Mouse (Mus musculus) heart, postnatal 10 days (tissue): ENCODE measurements around the gene Esyt1. TPM values are rescaled to one million over a fixed set of nuclear protein-coding genes. Genes with fewer than 3 reads are reported as not detected.

ENCODE experiments used
- DNase-seq, 2 experiments: peaks; one replicate each; pipeline ENCODE4 v3.0.0; 2021
- intact Hi-C: fragments of 180-260 bp; cut with DNase I; formaldehyde crosslinking; loops from one replicate; pipeline ENCODE4 v1.15.1; 2025
- microRNA-seq, 2 experiments: library from miRNA; unstranded; fragments of <30 nt; microRNA quantifications; one replicate each; pipeline ENCODE4 v1.2.0; 2022
- total RNA-seq, 2 experiments: library from RNA; stranded (reverse); gene quantifications; 2 replicates each; pipeline ENCODE4 v1.2.3; 2021

Esyt1 gene
- total RNA-seq, 2 experiments from 2014 or later, result 28.5 to 29.9 TPM

GRCm38 (mm10) chr10:128491495-128491894 lies 34.2 kb downstream of the Esyt1 start:
- intact Hi-C loops, result no loop called here
- DNase-seq, result peak in 1 of 2 experiments; percentile 40

GRCm38 (mm10) chr10:128490912-128491311 lies 34.8 kb downstream of the Esyt1 start:
- intact Hi-C loops, result no loop called here
- no peak for DNase-seq

GRCm38 (mm10) chr10:128490232-128490631 lies 35.4 kb downstream of the Esyt1 start:
- intact Hi-C loops, result no loop called here
- peak; percentile 62 to 68 for DNase-seq

- DNase-seq, result no peak
- intact Hi-C loops, result loop anchor here (10.0 kb wide), 1 partner anchor 355 kb away; no protein-coding TSS in a partner anchor
These were observed 35.9 kb downstream of the Esyt1 start for GRCm38 (mm10) chr10:128489785-128490184.

GRCm38 (mm10) chr10:128489380-128489779 lies 36.3 kb downstream of the Esyt1 start:
- intact Hi-C loops, result loop anchor here (10.0 kb wide), 1 partner anchor 355 kb away; no protein-coding TSS in a partner anchor
- no peak for DNase-seq

GRCm38 (mm10) chr10:128488776-128489175 lies 36.9 kb downstream of the Esyt1 start:
- intact Hi-C loops, result loop anchor here (10.0 kb wide), 1 partner anchor 354 kb away; no protein-coding TSS in a partner anchor
- no peak for DNase-seq

GRCm38 (mm10) chr10:128487861-128488712 lies 37.6 kb downstream of the Esyt1 start:
- intact Hi-C loops, result loop anchor here (10.0 kb wide), 1 partner anchor 353 kb away; no protein-coding TSS in a partner anchor

GRCm38 (mm10) chr10:128486370-128486769 lies 39.3 kb downstream of the Esyt1 start:
- DNase-seq, result no peak
- intact Hi-C loops, result loop anchor here (10.0 kb wide), 1 partner anchor 352 kb away; no protein-coding TSS in a partner anchor

More at GRCm38 (mm10) chr10:128487861-128488712, 37.6 kb downstream of the Esyt1 start:
- no peak for DNase-seq

GRCm38 (mm10) chr10:128474366-128474765 lies 51.3 kb downstream of the Esyt1 start:
- no peak for DNase-seq
- intact Hi-C loops, result no loop called here

GRCm38 (mm10) chr10:128460270-128460630 lies 65.4 kb downstream of the Esyt1 start:
- no peak for DNase-seq
- intact Hi-C loops, result loop anchor here (2.0 kb wide), 1 partner anchor 67 kb away; no protein-coding TSS in a partner anchor

Small RNA genes lying within 50 kb of the gene (microRNA-seq; reads per million reads assigned to microRNA genes)
- gene Gm47275, result 0 to 0.35 reads per million in 2 experiments
- gene Mir6916, result 0.24 to 0.35 reads per million in 2 experiments

Other genes with a start within 250 kb of the Esyt1 start
- gene Il23a, start 227.1 kb downstream of the Esyt1 start, total RNA-seq, result under 1 TPM; 0.50 to 0.87 TPM
- gene Pan2, start 222.5 kb downstream of the Esyt1 start, total RNA-seq, result 10 to 100 TPM; 16.5 to 17.5 TPM
- gene Cnpy2, start 203.4 kb downstream of the Esyt1 start, total RNA-seq, result 10 to 100 TPM; 78.3 to 95.1 TPM
- 1,000 to 10,000 TPM; 1,017 to 1,070 TPM for gene Cs, start 188.1 kb downstream of the Esyt1 start, total RNA-seq
- 100 to 1,000 TPM; 156 to 159 TPM for gene Coq10a, start 156.9 kb downstream of the Esyt1 start, total RNA-seq
- 10 to 100 TPM; 43.1 to 43.7 TPM for gene Ankrd52, start 148.8 kb downstream of the Esyt1 start, total RNA-seq
- gene Slc39a5, start 124.6 kb downstream of the Esyt1 start, total RNA-seq, result not detected
- gene Nabp2, start 114.4 kb downstream of the Esyt1 start, total RNA-seq, result 10 to 100 TPM; 42.5 to 44.7 TPM
- gene Rnf41, start 114.2 kb downstream of the Esyt1 start, total RNA-seq, result 10 to 100 TPM; 24.0 to 24.8 TPM
- 10 to 100 TPM; 83.6 to 95.9 TPM for gene Smarcc2, start 66.6 kb downstream of the Esyt1 start, total RNA-seq
- 100 to 1,000 TPM; 500 to 506 TPM for gene Myl6, start 31.7 kb downstream of the Esyt1 start, total RNA-seq
- 1 to 10 TPM; 4.1 to 4.5 TPM for gene Myl6b, start 27.2 kb downstream of the Esyt1 start, total RNA-seq
- gene Zc3h10, start 21.9 kb upstream of the Esyt1 start, total RNA-seq, result 10 to 100 TPM in 1 of 2 experiments, 1 to 10 TPM in 1; 9.8 to 10.1 TPM
- gene Rpl41, start 23.4 kb upstream of the Esyt1 start, total RNA-seq, result 1,000 to 10,000 TPM; 2,064 to 2,152 TPM
- 10 to 100 TPM; 60.0 to 64.4 TPM for gene Pa2g4, start 40.1 kb upstream of the Esyt1 start, total RNA-seq
- gene Erbb3, start 63.8 kb upstream of the Esyt1 start, total RNA-seq, result 1 to 10 TPM; 7.7 to 8.6 TPM
- gene Rps26, start 100.9 kb upstream of the Esyt1 start, total RNA-seq, result 100 to 1,000 TPM; 395 TPM
- 1 to 10 TPM; 1.8 to 2.0 TPM for gene Ikzf4, start 120.1 kb upstream of the Esyt1 start, total RNA-seq
- 10 to 100 TPM; 14.4 to 16.3 TPM for gene Suox, start 148.2 kb upstream of the Esyt1 start, total RNA-seq
- 10 to 100 TPM; 74.3 to 78.1 TPM for gene Rab5b, start 170.4 kb upstream of the Esyt1 start, total RNA-seq
- gene Pmel, start 178.3 kb upstream of the Esyt1 start, total RNA-seq, result 1 to 10 TPM; 2.1 to 2.2 TPM
- 10 to 100 TPM; 30.6 to 36.4 TPM for gene Cdk2, start 179.2 kb upstream of the Esyt1 start, total RNA-seq
- 10 to 100 TPM; 10.3 to 11.9 TPM for gene Dgka, start 219.0 kb upstream of the Esyt1 start, total RNA-seq
- gene Pym1, start 222.0 kb upstream of the Esyt1 start, total RNA-seq, result 10 to 100 TPM; 14.5 to 18.4 TPM